Mouse (Mus musculus) cortical plate, adult 2 months (tissue): ENCODE results near the gene Klf12. TPM values are rescaled to one million over a fixed set of nuclear protein-coding genes. Genes with fewer than 3 reads are reported as not detected.

Source experiments
- H3K27ac ChIP-seq: fragments of 200-500 bp; 2 replicates; pipeline ENCODE4 v1.5.1; 2012; ENCODE audit warnings: low read length, control low read depth, inconsistent platforms; ENCODE audit not compliant: insufficient read depth
- H3K4me1 ChIP-seq: fragments of 200-500 bp; 2 replicates; pipeline ENCODE4 v1.6.1; 2011; ENCODE audit warnings: low read length; ENCODE audit not compliant: control insufficient read depth, insufficient read depth
- H3K4me3 ChIP-seq: fragments of 200-500 bp; 2 replicates; pipeline ENCODE4 v1.5.1; 2011; ENCODE audit warnings: mild to moderate bottlenecking, low read length, control low read depth; ENCODE audit not compliant: insufficient read depth
- CTCF ChIP-seq: fragments of 200-500 bp; IDR thresholded peaks from 2 replicates; pipeline ENCODE4 v1.5.1; 2011; ENCODE audit warnings: mild to moderate bottlenecking, control low read depth, low read length; ENCODE audit not compliant: insufficient read depth; ENCODE audit errors: extremely low read depth
- POLR2A ChIP-seq: fragments of 200-500 bp; IDR thresholded peaks from 2 replicates; pipeline ENCODE4 v1.6.1; 2011; ENCODE audit warnings: mild to moderate bottlenecking, low read length, control low read depth; ENCODE audit not compliant: insufficient read depth; ENCODE audit errors: extremely low read depth
- polyA plus RNA-seq: library from polyadenylated mRNA; depleted of rRNA; stranded (reverse); fragments of >200 nt; gene quantifications from 2 replicates; pipeline ENCODE4 v1.2.3, GENCODE M21; 2012; rRNA removed

Klf12 gene
- 19.5 and 22.4 TPM in 2 replicates for polyA plus RNA-seq

DNA sequence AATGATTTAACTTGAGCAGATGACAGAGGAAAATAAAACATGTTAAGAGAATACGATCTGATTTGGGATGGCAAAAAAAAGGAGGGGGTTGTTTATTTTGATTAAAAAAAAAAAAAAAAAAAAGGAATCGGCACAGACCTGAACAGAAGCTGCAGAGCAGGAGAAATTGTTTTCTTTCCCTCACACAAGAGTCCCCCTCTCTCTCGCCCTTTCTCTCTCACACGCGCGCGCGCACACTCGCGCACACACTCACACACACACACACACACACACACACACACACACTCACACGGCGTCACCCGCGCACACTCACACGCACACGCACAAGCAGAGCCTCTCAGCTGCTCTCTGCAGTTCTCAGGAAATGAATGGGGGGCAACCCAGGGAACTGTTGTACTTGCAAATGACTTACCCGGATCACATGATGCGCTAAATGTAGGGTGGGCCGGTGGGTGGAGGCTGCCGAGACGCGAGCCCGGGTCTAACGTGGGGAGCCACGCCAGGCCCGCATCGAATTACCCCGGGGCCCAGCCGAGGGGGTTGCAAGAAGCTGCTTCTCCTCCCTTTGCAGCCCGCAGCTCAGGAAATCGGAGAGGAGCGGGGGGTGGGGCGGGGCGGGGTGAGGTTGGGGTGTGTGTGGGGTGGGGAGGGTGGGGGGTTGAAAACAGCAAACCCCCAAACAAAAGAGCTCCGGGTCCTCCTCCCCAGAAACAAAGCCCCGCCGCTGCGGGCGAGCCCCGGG, at the start of gene Klf12:
TSS of gene Klf12 (minus strand) at position 561 of the 742 bp plus-strand sequence.
- Histone ChIP-seq H3K4me3 (peak within 1 kb of the TSS; percentile 89), H3K4me1 (peaks cover 7% of the 10 kb centered on the region; the same call in 1 of the 2 replicates), H3K27ac (peak within 1 kb of the TSS; percentile 94)
- TF ChIP-seq POLR2A (peak; percentile 52), CTCF (no peak)

DNA sequence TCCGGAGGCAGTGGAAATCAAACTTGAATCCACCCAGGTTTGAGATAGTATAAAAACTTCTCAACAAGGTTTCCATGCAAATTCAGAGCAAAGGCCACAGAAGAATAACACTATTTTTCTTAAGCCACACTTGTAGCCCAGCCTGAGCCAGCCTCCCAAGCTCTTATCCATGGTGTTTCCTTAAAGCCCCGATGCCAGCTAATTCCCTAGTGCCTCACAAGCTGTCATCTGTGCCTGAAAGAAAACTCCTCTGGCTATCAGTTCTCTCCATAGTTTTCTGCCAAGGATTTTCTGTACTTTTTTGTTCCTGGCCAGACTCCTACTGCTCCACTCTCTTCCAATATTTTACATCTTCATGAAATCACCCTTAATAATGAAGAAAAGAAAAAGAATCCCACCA, 48.9 kb upstream of the Klf12 start:
- Histone ChIP-seq H3K4me3 (no peak overlapping the region), H3K4me1 (no peaks in the 10 kb centered on the region), H3K27ac (no peak overlapping the region)
- TF ChIP-seq POLR2A: no peak
- TF ChIP-seq CTCF: no peak

DNA sequence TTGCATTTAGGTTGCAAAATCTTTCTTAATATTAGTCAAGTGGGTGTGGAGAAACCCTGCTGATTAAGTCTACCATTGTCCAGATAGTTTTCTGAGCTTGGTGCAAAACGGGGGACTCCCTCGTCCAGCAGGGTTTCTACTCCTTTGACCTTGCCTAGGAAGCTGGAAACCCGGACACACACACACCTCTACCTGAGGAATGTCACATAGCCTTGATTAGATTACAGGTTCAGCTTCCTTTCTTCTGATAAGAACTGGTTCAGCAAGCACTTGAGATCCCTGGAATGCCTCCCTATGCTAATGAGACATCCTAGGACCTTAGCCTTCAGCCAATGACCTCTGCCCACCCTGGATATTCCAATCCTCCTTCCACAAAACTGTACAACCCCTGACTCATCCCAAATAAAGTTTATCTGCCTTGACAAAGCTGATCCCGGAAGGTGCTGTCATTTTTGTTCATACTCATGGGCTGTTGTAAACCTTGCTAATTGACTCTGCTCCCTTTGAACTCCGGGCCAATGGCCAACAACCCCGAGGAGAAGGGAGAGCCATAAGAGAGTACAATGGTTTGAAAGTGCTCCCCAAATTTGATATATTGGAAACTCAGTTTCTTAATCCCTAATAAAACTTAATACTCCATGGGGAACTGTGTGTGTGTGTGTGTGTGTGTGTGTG, 44.3 kb upstream of the Klf12 start:
- TF ChIP-seq CTCF: no peak
- TF ChIP-seq POLR2A: no peak
- Histone ChIP-seq H3K4me3 (no peak overlapping the region), H3K27ac (no peak overlapping the region), H3K4me1 (no peaks in the 10 kb centered on the region)

DNA sequence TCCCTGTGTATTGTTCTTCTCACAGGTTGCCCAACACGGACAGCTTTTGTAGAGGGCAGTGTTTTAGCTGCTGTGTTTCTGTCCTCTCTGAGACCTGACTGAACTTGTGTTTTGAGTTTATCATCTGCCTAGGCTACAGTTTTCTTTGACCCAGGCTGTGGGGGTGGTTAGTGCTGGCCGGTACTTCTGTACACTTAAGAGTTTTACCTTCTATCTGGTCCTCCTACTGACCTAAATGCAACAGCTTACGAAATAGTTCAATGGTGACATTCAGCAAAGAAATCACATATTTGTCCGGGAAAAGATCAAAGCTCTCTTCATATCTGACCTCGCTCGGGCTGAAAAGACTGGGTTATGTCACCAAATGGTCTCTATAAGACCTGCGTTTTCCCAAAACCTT, 39.8 kb upstream of the Klf12 start:
- TF ChIP-seq CTCF (no peak), POLR2A (no peak)
- Histone ChIP-seq H3K4me3 (no peak overlapping the region), H3K27ac (no peak overlapping the region), H3K4me1 (no peaks in the 10 kb centered on the region)

DNA sequence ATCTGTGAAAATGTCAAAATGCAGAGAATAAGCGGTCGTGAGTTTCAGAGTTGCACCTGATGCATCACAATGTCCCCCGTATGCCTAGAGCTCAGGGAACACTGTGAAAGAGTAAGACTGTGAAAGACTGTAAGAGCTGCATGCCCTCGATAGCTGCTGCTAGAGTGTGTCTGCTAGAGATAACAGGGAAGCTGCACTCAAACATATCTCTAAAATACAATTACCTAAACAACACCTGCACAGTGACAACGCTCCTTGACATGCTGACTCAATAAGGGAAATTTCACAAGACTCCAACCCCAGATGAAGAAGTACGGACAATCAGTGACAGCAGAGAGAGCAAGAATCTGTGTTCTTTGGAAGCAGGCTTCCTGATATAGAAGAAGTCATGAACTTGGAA, 37.5 kb upstream of the Klf12 start:
- H3K4me1 ChIP-seq: no peaks in the 10 kb centered on the region
- no peak overlapping the region for H3K27ac ChIP-seq
- no peak for TF ChIP-seq POLR2A
- TF ChIP-seq CTCF: no peak
- no peak overlapping the region for H3K4me3 ChIP-seq

DNA sequence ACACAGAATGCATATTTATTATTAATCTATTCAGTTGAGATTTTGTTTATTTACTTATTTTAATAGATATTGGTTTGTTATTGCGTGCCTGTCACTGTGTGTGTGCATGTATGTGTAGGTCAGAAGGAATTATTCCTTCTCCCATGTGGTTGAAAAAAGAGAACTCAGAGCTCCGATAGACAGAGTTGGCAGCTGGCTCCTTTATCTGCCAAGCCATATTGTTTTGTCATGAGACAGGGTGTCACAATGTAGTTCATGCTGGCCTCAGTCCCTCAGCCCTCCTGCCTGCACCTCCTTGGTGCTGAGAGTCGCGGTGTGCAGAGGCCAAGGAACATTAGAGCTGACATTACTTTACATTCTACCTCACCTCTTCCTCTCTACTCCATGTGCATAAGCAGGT, 32.3 kb upstream of the Klf12 start:
- TF ChIP-seq CTCF (no peak), POLR2A (no peak)
- no peak overlapping the region for H3K4me3 ChIP-seq
- no peak overlapping the region for H3K27ac ChIP-seq
- no peaks in the 10 kb centered on the region for H3K4me1 ChIP-seq

DNA sequence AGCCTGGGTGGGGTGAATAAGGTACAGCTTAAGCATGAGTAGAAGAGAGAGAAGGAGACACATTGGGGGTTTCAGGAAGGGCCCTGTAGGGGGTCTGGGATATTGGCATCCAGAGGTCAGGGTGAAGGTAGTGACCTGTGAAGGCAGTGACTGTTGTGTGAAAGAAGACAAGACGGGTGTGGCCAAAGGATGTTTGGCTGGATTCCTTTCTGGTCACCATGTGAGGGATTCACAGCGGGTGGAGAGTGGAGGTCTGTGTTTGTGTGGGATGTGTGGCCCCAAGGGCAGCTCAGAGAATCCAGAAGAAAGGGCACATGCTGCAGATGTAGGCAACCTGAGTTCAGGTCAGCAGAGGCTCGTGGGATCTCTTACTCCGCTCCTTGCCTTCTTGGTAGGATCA, 29.6 kb upstream of the Klf12 start:
- TF ChIP-seq POLR2A (no peak), CTCF (no peak)
- no peaks in the 10 kb centered on the region for H3K4me1 ChIP-seq
- H3K4me3 ChIP-seq: no peak overlapping the region
- H3K27ac ChIP-seq: no peak overlapping the region

DNA sequence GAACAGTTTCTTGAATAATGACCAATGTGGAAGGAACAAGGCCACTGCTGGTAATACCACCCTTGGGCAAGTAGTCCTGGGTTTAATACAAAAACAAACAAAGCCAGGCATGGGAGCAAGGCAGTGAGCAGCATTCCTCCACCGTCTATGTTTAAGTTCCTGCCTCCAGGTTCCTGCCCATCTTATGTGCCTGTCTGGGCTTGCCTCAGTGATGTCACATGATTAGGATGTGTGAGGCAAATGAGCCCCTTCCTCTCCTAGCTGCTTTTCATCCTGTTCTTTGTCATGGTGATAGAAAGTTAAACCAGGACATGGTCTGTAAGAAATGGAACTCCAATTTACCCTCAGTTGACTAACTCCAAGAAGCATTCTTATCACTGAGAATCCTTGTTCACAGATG, 16.4 kb upstream of the Klf12 start:
- no peak overlapping the region for H3K27ac ChIP-seq
- H3K4me1 ChIP-seq: no peaks in the 10 kb centered on the region
- TF ChIP-seq POLR2A: no peak
- no peak for TF ChIP-seq CTCF
- H3K4me3 ChIP-seq: no peak overlapping the region

DNA sequence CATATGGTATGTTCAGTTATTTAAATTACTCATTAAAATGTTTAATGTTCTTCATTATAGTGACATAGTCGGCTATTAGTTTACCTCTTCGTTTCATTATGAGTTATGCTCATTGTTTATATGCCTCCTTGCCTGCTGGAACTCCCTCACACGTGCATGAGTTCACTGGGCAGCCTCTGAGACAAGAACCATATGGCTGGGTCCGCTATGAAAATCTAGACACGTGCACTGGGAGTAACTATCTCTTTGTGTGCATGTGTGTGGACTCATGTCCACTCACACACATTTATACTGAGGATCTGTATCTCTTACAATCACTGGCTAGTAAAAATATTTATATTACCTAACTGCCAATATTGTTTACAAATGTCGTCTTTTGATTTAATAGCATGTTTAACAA, 14.4 kb upstream of the Klf12 start:
- TF ChIP-seq POLR2A (no peak), CTCF (no peak)
- no peaks in the 10 kb centered on the region for H3K4me1 ChIP-seq
- no peak overlapping the region for H3K4me3 ChIP-seq
- H3K27ac ChIP-seq: no peak overlapping the region
